Mouse (Mus musculus) induced T-regulatory cell, adult 2 months (primary cell): ENCODE data around the gene Ube4a.
"Not testable (repeated sequence)": the region's sequence is repeated elsewhere in the genome, so short reads cannot be mapped to it uniquely, and the experiment has no call there.

ENCODE experiments used
- DNase-seq: peaks from one replicate; pipeline ENCODE4 v3.0.0-alpha.2; 2012; ENCODE audit warnings: low read depth

Gene Ube4a

GRCm38 (mm10) chr9:44981104-44981503 is 15.7 kb upstream of the Ube4a start:
- peak; percentile 62 for DNase-seq

DNA sequence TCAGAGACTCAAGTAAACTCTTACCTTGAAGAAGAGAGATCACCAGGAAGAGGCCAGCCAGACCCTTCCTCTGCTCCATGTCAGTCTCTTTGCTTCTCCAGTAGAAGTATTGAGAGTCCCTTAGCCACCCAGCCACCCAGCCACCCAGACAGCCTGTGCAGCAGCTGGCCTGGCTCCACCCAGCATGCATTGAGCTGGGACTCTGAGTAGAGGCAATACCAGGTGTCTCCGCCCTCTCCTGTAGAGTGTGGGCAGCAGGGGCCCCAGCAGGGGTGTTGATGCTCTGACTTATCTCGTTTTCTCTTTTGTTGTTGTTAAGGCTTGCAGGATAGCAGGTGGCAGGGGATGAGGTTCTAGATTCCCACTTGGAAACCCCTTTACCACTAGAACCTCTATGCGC is 14.8 kb upstream of the Ube4a start, which contains the start of gene Cd3g:
Gene Cd3g (minus strand): TSS at position 190 of the 400 bp plus-strand sequence.
- peak; percentile 90 for DNase-seq

DNA sequence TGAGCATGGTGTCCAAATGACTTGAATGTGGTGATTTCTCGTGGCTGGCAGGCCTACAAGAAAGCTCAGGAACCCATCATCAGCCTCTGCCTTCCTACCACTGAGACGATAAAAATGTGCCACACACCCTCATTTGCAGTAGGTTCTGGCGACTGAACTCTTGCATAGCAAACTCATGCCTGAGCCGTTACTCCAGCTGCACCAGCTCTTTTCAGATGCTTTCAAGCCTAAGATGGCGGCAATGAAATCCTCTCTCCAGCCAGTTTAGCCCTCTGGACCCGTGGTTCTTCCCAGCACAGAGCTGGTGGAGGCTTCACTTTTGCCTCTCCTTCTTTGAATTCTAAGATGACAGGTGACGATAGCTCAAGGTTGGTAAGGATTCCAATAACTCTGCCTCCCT is 14.4 kb upstream of the Ube4a start:
- DNase-seq, result no peak

DNA sequence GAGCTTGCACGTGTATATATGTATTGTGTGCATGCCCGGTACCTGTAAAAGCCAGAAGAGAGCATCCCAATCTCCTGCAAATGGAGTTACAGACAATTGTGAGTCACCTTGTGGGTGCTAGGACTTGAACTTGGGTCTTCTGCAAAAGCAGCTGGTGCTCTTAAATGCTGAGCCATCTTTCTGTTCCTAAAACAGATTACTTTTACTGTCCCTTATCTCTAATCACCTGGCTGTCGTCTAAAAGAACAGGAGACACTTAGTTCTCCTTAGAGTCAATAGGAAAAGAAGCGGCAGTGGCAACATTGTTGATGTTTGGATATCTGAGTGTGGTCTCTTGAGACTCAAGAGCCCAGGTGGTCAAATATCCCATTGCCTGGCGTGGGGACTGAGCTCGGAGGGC is 12.4 kb upstream of the Ube4a start:
- no peak for DNase-seq

GRCm38 (mm10) chr9:44969450-44969849 is 4.0 kb upstream of the Ube4a start:
- DNase-seq, result peak; percentile 73

- DNase-seq, result not testable (repeated sequence)
Observed at GRCm38 (mm10) chr9:44967763-44968162, 2.4 kb upstream of the Ube4a start.

DNA sequence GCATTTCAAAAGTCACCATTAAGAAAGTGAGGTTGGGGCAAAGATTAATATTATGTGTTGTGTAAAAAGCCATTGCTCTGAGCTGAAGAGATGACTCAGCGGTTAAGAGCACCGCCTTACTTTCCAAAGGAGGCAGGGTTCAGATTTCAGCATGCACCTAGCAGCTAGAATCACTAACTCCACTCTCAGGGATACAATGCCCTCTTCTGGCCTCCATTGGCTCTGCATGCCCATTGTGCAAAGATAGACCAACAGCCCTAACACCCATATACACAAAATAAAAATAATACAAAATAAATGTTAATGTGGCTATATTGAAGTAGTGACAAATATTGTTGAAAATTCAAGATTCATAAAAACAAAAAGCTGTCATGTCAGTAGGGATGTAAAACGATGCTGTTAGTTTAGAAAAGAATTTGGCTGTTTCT is 1.4 kb upstream of the Ube4a start:
- DNase-seq, result peak; percentile 90

GRCm38 (mm10) chr9:44965833-44966466 is 550 bp upstream of the Ube4a start:
- no peak for DNase-seq

- DNase-seq, result peak; percentile 56
Observed at GRCm38 (mm10) chr9:44954432-44954831, 11.0 kb downstream of the Ube4a start.

GRCm38 (mm10) chr9:44947836-44948235 is 17.6 kb downstream of the Ube4a start:
- DNase-seq, result no peak

GRCm38 (mm10) chr9:44946185-44946695 is 19.2 kb downstream of the Ube4a start:
- DNase-seq, result no peak

GRCm38 (mm10) chr9:44942421-44942820 is 23.0 kb downstream of the Ube4a start:
- no peak for DNase-seq

GRCm38 (mm10) chr9:44941756-44942155 is 23.6 kb downstream of the Ube4a start:
- no peak for DNase-seq

- no peak for DNase-seq
Observed at GRCm38 (mm10) chr9:44921543-44921942, 43.9 kb downstream of the Ube4a start.

DNA sequence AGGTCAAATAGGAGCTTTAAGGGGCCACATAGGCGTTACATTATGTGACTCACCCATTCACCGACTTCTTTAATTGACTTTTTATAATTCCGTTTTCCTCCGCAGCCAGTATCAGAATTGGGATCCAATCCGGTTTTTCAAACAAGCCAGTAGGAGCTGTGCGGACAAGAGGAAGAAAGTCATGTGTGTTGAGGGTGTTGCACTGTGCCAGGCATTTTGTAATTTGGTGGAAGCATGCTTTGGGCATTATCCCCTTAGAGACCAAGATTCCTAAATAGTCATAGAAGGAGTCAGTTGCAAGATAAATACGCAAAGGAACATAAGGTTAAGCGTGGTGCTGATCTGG is 44.3 kb downstream of the Ube4a start:
- DNase-seq, result no peak

GRCm38 (mm10) chr9:44920374-44921122 is 44.9 kb downstream of the Ube4a start, which contains the start of gene Atp5l:
Atp5l (minus strand) TSS chr9:44920742.
- DNase-seq, result peak; percentile 97

DNA sequence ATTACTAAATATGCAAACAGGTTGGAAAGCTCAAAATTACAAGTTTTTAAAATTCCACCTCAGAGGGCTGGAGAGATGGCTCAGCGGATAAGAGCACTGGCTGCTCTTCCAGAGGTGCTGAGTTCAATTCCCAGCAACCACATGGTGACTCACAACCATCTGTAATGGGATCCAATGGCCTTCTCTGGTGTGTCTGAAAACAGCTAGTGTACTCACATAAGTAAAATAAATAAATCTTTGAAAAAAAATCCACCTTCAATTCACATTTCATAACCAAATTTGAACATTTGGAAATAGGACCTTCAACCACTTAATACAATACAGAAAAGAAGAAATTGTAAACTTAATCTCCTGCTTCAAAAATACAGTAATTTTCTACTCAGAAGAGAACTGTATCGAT is 45.8 kb downstream of the Ube4a start:
- DNase-seq, result no peak

GRCm38 (mm10) chr9:44916196-44916595 is 49.2 kb downstream of the Ube4a start:
- DNase-seq, result peak; percentile 84

GRCm38 (mm10) chr9:44914706-44915105 is 50.7 kb downstream of the Ube4a start:
- DNase-seq, result no peak

DNA sequence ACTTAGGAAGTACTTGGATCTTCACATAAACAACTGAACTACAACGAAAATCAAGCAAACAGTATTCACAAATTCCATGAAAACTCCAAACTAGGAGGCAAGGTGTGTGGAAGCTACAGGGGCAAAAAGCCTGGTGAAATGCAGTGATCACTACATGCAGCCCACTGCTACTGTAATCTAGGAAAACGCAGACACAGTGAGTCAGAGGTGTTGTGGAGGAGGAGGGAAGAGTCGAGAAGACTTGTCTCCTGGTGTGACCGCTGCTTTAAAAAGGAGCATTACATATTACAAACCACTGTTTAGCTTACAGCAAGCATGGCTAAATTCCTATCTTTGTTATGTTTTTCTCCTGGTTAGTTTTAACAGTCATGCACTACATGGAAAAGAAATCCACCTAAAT is 54.0 kb downstream of the Ube4a start:
- DNase-seq, result no peak

DNA sequence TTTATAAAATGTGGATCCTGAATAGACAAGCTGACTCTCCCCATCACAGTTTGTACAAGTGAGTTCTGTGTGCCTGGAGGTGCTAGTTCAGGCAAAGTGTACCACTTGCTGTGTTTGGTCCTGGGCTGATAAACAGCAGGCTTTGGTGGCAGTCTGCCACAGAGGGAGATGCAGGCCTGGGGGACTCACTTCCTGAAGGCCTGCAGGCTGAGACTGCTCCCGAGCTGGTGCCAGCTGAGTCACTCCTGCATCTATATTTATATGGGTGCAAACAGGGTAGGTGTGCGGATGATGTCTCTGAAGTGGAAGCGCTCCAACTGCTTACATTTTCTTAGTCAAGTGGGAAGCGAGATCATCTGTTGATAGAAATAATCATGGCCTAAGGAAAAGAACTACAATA is 59.8 kb downstream of the Ube4a start:
- DNase-seq, result no peak

DNA sequence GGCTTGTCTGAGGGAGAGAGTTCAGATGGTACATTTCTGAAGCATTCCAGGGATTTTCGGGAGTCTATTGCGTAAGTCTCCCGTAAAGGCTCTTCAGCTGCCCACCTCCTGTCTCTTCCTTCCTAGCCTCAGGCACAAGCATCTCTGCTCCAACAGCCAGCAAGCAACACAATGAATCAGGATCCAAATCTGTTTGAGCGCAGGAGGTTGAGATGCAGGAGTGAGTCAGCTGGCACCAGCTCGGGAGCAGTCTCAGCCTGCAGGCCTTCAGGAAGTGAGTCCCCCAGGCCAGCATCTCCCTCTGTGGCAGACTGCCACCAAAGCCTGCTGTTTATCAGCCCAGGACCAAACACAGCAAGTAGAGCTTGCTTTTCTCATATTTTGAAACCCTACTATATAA is 60.4 kb downstream of the Ube4a start:
- DNase-seq, result no peak

- no peak for DNase-seq
Observed at GRCm38 (mm10) chr9:44903856-44904255, 61.5 kb downstream of the Ube4a start.
